Mouse (Mus musculus) embryonic facial prominence, embryonic 15.5 days (tissue): Measurements from ENCODE around the gene Dusp13. TPM values are rescaled to one million over a fixed set of nuclear protein-coding genes. Genes with fewer than 3 reads are reported as not detected.

Experiments used
- ATAC-seq: fragments of 200-750 bp; cut with Nextera tagmentation; 2 replicates; pipeline ENCODE4 v1.8.0; 2017; ENCODE audit warnings: low read depth, moderate TSS enrichment; ENCODE audit not compliant: insufficient number of reproducible peaks, low FRiP score, low TSS enrichment
- H3K27ac ChIP-seq: fragments of 300-500 bp; sonication (generic); replicated peaks from 2 replicates; pipeline ENCODE4 v1.5.1; 2015; ENCODE audit warnings: mild to moderate bottlenecking, inconsistent platforms
- H3K27me3 ChIP-seq: fragments of 300-500 bp; sonication (generic); 2 replicates; pipeline ENCODE4 v1.6.1; 2015; ENCODE audit warnings: inconsistent platforms
- H3K36me3 ChIP-seq: fragments of 300-500 bp; sonication (generic); 2 replicates; pipeline ENCODE4 v1.6.1; 2015; ENCODE audit warnings: mild to moderate bottlenecking, inconsistent platforms
- H3K4me1 ChIP-seq: fragments of 300-500 bp; sonication (generic); 2 replicates; pipeline ENCODE4 v1.6.1; 2015; ENCODE audit warnings: inconsistent platforms
- H3K4me2 ChIP-seq: fragments of 300-500 bp; sonication (generic); replicated peaks from 2 replicates; pipeline ENCODE4 v1.6.1; 2015; ENCODE audit warnings: mild to moderate bottlenecking, inconsistent platforms
- H3K4me3 ChIP-seq: fragments of 300-500 bp; sonication (generic); replicated peaks from 2 replicates; pipeline ENCODE4 v1.5.1; 2015; ENCODE audit warnings: mild to moderate bottlenecking, inconsistent platforms
- H3K9ac ChIP-seq: fragments of 300-500 bp; sonication (generic); 2 replicates; pipeline ENCODE4 v1.6.1; 2015; ENCODE audit warnings: inconsistent platforms
- H3K9me3 ChIP-seq: fragments of 300-500 bp; sonication (generic); replicated peaks from 2 replicates; pipeline ENCODE4 v1.6.1; 2016; ENCODE audit warnings: inconsistent platforms
- WGBS: fragments of 180-500 bp; shearing (Covaris S2); methylation state at CpG from one replicate; pipeline ENCODE4 v1.1.7; 2015; 5-methylcytosine and 5-hydroxymethylcytosine counted together
- polyA plus RNA-seq: library from polyadenylated mRNA; unstranded; fragments of >200 nt; fragmentation: Nextera tagmentation; extraction: Ambion mirVana; gene quantifications from 2 replicates; pipeline ENCODE4 v1.2.1, GENCODE M21; 2015

Dusp13 gene
- polyA plus RNA-seq, 1 experiment from 2014 or later = 0.49 TPM

- Histone ChIP-seq H3K27ac (no peak overlapping the region), H3K27me3 (no peaks in the 10 kb centered on the region), H3K4me1 (peaks cover 16% of the 10 kb centered on the region; the same call in 1 of the 2 replicates), H3K36me3 (no peaks in the 10 kb centered on the region), H3K4me3 (no peak overlapping the region), H3K4me2 (no peak overlapping the region), H3K9me3 (no peaks in the 10 kb centered on the region), H3K9ac (no peak overlapping the region)
- no peak for ATAC-seq
- 81% methylated on average over 6 of the region's 6 CpGs for WGBS
These were observed 15.5 kb upstream of the Dusp13 start for GRCm38 (mm10) chr14:21766398-21766958.

GRCm38 (mm10) chr14:21765754-21766397, 14.9 kb upstream of the Dusp13 start:
- Histone ChIP-seq H3K9me3 (no peaks in the 10 kb centered on the region), H3K9ac (no peak overlapping the region), H3K36me3 (no peaks in the 10 kb centered on the region), H3K4me1 (peaks cover 16% of the 10 kb centered on the region; the same call in 1 of the 2 replicates), H3K4me3 (no peak overlapping the region), H3K27me3 (no peaks in the 10 kb centered on the region), H3K4me2 (no peak overlapping the region), H3K27ac (no peak overlapping the region)
- ATAC-seq = no peak
- 73% methylated on average over 7 of the region's 7 CpGs for WGBS

GRCm38 (mm10) chr14:21764646-21765045, 13.7 kb upstream of the Dusp13 start:
- Histone ChIP-seq H3K27me3 (no peaks in the 10 kb centered on the region), H3K36me3 (no peaks in the 10 kb centered on the region), H3K4me1 (peaks cover 16% of the 10 kb centered on the region; the same call in 1 of the 2 replicates), H3K9ac (no peak overlapping the region), H3K9me3 (no peaks in the 10 kb centered on the region), H3K27ac (no peak overlapping the region), H3K4me3 (no peak overlapping the region), H3K4me2 (no peak overlapping the region)
- 81% methylated on average over 6 of the region's 6 CpGs for WGBS
- ATAC-seq = no peak

GRCm38 (mm10) chr14:21763736-21764135, 12.8 kb upstream of the Dusp13 start:
- Histone ChIP-seq H3K9ac (no peak overlapping the region), H3K4me1 (0 out of 2 replicates have a peak, but pooled peaks cover 9% of the 10 kb centered on the region), H3K27ac (no peak overlapping the region), H3K4me3 (no peak overlapping the region), H3K9me3 (no peaks in the 10 kb centered on the region), H3K27me3 (no peaks in the 10 kb centered on the region), H3K36me3 (no peaks in the 10 kb centered on the region), H3K4me2 (no peak overlapping the region)
- no peak for ATAC-seq
- 91% methylated on average over 3 of the region's 3 CpGs for WGBS

- Histone ChIP-seq H3K36me3 (no peaks in the 10 kb centered on the region), H3K4me2 (no peak overlapping the region), H3K27me3 (no peaks in the 10 kb centered on the region), H3K4me1 (no peaks in the 10 kb centered on the region), H3K9me3 (no peaks in the 10 kb centered on the region), H3K9ac (no peak overlapping the region), H3K4me3 (no peak overlapping the region), H3K27ac (no peak overlapping the region)
- 71% methylated on average over 9 of the region's 9 CpGs for WGBS
- ATAC-seq = no peak
These were observed 10.6 kb upstream of the Dusp13 start for GRCm38 (mm10) chr14:21761560-21761959.

GRCm38 (mm10) chr14:21753367-21753766, 2.4 kb upstream of the Dusp13 start:
- Histone ChIP-seq H3K9ac (no peak overlapping the region), H3K4me3 (no peak overlapping the region), H3K9me3 (no peaks in the 10 kb centered on the region), H3K4me2 (no peak overlapping the region), H3K36me3 (no peaks in the 10 kb centered on the region), H3K27me3 (no peaks in the 10 kb centered on the region), H3K27ac (no peak overlapping the region), H3K4me1 (peaks cover 21% of the 10 kb centered on the region)
- 78% methylated on average over 4 of the region's 4 CpGs for WGBS
- no peak for ATAC-seq

GRCm38 (mm10) chr14:21752411-21752810, 1.4 kb upstream of the Dusp13 start:
- Histone ChIP-seq H3K9ac (no peak overlapping the region), H3K36me3 (no peaks in the 10 kb centered on the region), H3K4me1 (peaks cover 21% of the 10 kb centered on the region), H3K9me3 (no peaks in the 10 kb centered on the region), H3K27me3 (no peaks in the 10 kb centered on the region), H3K4me2 (no peak overlapping the region), H3K4me3 (no peak overlapping the region), H3K27ac (no peak overlapping the region)
- no peak for ATAC-seq
- 87% methylated on average over 3 of the region's 3 CpGs for WGBS

GRCm38 (mm10) chr14:21750008-21750880, 737 bp downstream of the Dusp13 start, which contains the start of gene Samd8:
Gene Samd8, plus strand, starts transcription at chr14:21750531.
- H3K27me3 ChIP-seq = no peaks in the 10 kb centered on the region
- no peaks in the 10 kb centered on the region for H3K9me3 ChIP-seq
- H3K4me3 ChIP-seq = peak within 1 kb of the TSS; percentile 99
- 6% methylated on average over 51 of the region's 52 CpGs for WGBS
- peak within 1 kb of the TSS; percentile 87 for H3K9ac ChIP-seq
- peak within 1 kb of the TSS; percentile 83 for H3K4me2 ChIP-seq
- peak; percentile 82 for ATAC-seq
- peak within 1 kb of the TSS; percentile 81 for H3K27ac ChIP-seq
- peaks cover 21% of the 10 kb centered on the region for H3K4me1 ChIP-seq
- no peaks in the 10 kb centered on the region for H3K36me3 ChIP-seq

- Histone ChIP-seq H3K9me3 (no peaks in the 10 kb centered on the region), H3K4me3 (no peak overlapping the region), H3K27ac (no peak overlapping the region), H3K4me1 (peaks cover 18% of the 10 kb centered on the region), H3K9ac (no peak overlapping the region), H3K4me2 (no peak overlapping the region), H3K27me3 (no peaks in the 10 kb centered on the region), H3K36me3 (no peaks in the 10 kb centered on the region)
- WGBS = 36% methylated on average over 15 of the region's 15 CpGs
- ATAC-seq = no peak
These were observed 2.7 kb downstream of the Dusp13 start for GRCm38 (mm10) chr14:21748142-21748870.

- ATAC-seq = no peak
- Histone ChIP-seq H3K9ac (no peak overlapping the region), H3K27ac (no peak overlapping the region), H3K4me2 (no peak overlapping the region), H3K36me3 (no peaks in the 10 kb centered on the region), H3K4me1 (peaks cover 15% of the 10 kb centered on the region), H3K4me3 (no peak overlapping the region), H3K9me3 (no peaks in the 10 kb centered on the region), H3K27me3 (no peaks in the 10 kb centered on the region)
- 72% methylated on average over 14 of the region's 14 CpGs for WGBS
These were observed 3.4 kb downstream of the Dusp13 start for GRCm38 (mm10) chr14:21747436-21748141.
